Mouse (Mus musculus) limb, embryonic 11.5 days (tissue): Measurements from ENCODE around the gene Hmcn1. TPM values are rescaled to one million over a fixed set of nuclear protein-coding genes. Genes with fewer than 3 reads are reported as not detected.

Experiments
- ATAC-seq: fragments of 200-750 bp; cut with Nextera tagmentation; 2 replicates; pipeline ENCODE4 v1.8.0; 2017; ENCODE audit warnings: low read depth; ENCODE audit not compliant: insufficient number of reproducible peaks, low FRiP score, low TSS enrichment
- DNase-seq: peaks from one replicate; pipeline ENCODE4 v3.0.0-alpha.2; 2015; ENCODE audit warnings: low spot score
- H3K27ac ChIP-seq: fragments of 300-500 bp; sonication (generic); replicated peaks from 2 replicates; pipeline ENCODE4 v1.5.1; 2014; ENCODE audit warnings: low read depth, mild to moderate bottlenecking, low read length
- H3K27me3 ChIP-seq: fragments of 300-500 bp; sonication (generic); 2 replicates; pipeline ENCODE4 v1.6.1; 2014; ENCODE audit warnings: mild to moderate bottlenecking, low read length, mixed read lengths; ENCODE audit not compliant: control insufficient read depth, insufficient read depth
- H3K36me3 ChIP-seq: fragments of 300-500 bp; sonication (generic); 2 replicates; pipeline ENCODE4 v1.6.1; 2014; ENCODE audit warnings: mild to moderate bottlenecking, low read length, moderate library complexity, mixed read lengths; ENCODE audit not compliant: control insufficient read depth, insufficient read depth
- H3K4me1 ChIP-seq: fragments of 300-500 bp; sonication (generic); 2 replicates; pipeline ENCODE4 v1.6.1; 2014; ENCODE audit warnings: low read length, mixed read lengths; ENCODE audit not compliant: control insufficient read depth, insufficient read depth
- H3K4me2 ChIP-seq: fragments of 300-500 bp; sonication (generic); 2 replicates; pipeline ENCODE4 v1.6.1; 2014; ENCODE audit warnings: low read depth, mild to moderate bottlenecking, moderate library complexity; ENCODE audit not compliant: severe bottlenecking
- H3K4me3 ChIP-seq: fragments of 300-500 bp; sonication (generic); 2 replicates; pipeline ENCODE4 v1.5.1; 2014; ENCODE audit warnings: low read depth, low read length
- H3K9ac ChIP-seq: fragments of 300-500 bp; sonication (generic); 2 replicates; pipeline ENCODE4 v1.6.1; 2014; ENCODE audit warnings: mild to moderate bottlenecking, low read length
- H3K9me3 ChIP-seq: fragments of 300-500 bp; sonication (generic); 2 replicates; pipeline ENCODE4 v1.6.1; 2016; ENCODE audit warnings: low read length; ENCODE audit not compliant: control insufficient read depth
- WGBS: fragments of 180-500 bp; shearing (Covaris S2); extraction: QIAGEN DNeasy Blood & Tissue Kit; methylation state at CpG from one replicate; pipeline ENCODE4 v1.1.7; 2014; 5-methylcytosine and 5-hydroxymethylcytosine counted together
- polyA plus RNA-seq: library from polyadenylated mRNA; unstranded; fragments of >200 nt; fragmentation: Nextera tagmentation; extraction: Ambion mirVana; gene quantifications from 2 replicates; pipeline ENCODE4 v1.2.1, GENCODE M21; 2014

Gene Hmcn1
- polyA plus RNA-seq, 1 experiment from 2014 or later: 28.0 TPM

DNA sequence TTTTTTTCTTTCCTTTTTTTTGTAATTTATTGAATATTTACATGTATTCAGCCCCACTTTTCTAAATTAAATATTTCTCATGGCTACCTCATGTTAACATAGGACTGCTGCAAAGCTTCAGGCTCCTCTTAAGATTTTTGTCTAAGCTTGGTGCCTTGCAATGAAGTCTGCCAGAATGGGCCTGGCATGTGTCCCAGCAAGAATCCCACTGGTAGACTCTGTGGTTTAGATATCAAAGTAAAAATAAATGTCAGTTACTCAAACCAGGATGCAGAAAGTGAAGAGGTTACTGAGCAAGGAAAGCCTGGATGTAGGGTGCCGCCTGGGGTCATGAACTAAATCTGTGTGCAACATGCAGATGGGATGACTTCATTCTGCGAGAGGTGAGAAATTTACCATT, 217.5 kb downstream of the Hmcn1 start:
- Histone ChIP-seq H3K4me2 (no peak overlapping the region), H3K36me3 (no peaks in the 10 kb centered on the region), H3K9ac (no peak overlapping the region), H3K27ac (no peak overlapping the region), H3K9me3 (no peaks in the 10 kb centered on the region), H3K4me3 (no peak overlapping the region), H3K4me1 (peaks cover 8% of the 10 kb centered on the region), H3K27me3 (no peaks in the 10 kb centered on the region)
- no peak for DNase-seq
- 79% methylated on average over 2 of the region's 2 CpGs for WGBS
- ATAC-seq: no peak

GRCm38 (mm10) chr1:150772958-150773357, 220.3 kb downstream of the Hmcn1 start:
- Histone ChIP-seq H3K4me1 (peaks cover 13% of the 10 kb centered on the region), H3K27ac (no peak overlapping the region), H3K4me3 (no peak overlapping the region), H3K27me3 (no peaks in the 10 kb centered on the region), H3K36me3 (no peaks in the 10 kb centered on the region), H3K9ac (no peak overlapping the region), H3K9me3 (no peaks in the 10 kb centered on the region), H3K4me2 (no peak overlapping the region)
- DNase-seq: no peak
- ATAC-seq: no peak
- 88% methylated on average over 3 of the region's 3 CpGs for WGBS

- H3K9me3 ChIP-seq: no peaks in the 10 kb centered on the region
- H3K4me3 ChIP-seq: no peak overlapping the region
- 24% methylated on average over 7 of the region's 7 CpGs for WGBS
- H3K9ac ChIP-seq: no peak overlapping the region
- peaks cover 12% of the 10 kb centered on the region for H3K4me1 ChIP-seq
- H3K27ac ChIP-seq: peak overlapping the region; percentile 45; the same call in 1 of the 2 replicates
- no peaks in the 10 kb centered on the region for H3K36me3 ChIP-seq
- DNase-seq (peak; percentile 38), ATAC-seq (peak; percentile 70)
- H3K4me2 ChIP-seq: no peak overlapping the region
- H3K27me3 ChIP-seq: no peaks in the 10 kb centered on the region
These were observed 222.2 kb downstream of the Hmcn1 start for GRCm38 (mm10) chr1:150770948-150771521.

GRCm38 (mm10) chr1:150769836-150770235, 223.4 kb downstream of the Hmcn1 start:
- Histone ChIP-seq H3K27me3 (no peaks in the 10 kb centered on the region), H3K36me3 (no peaks in the 10 kb centered on the region), H3K4me3 (no peak overlapping the region), H3K9ac (no peak overlapping the region), H3K4me2 (no peak overlapping the region), H3K4me1 (peaks cover 12% of the 10 kb centered on the region), H3K9me3 (no peaks in the 10 kb centered on the region), H3K27ac (no peak overlapping the region; the same call in 1 of the 2 replicates)
- DNase-seq (no peak), ATAC-seq (no peak)
- 11% methylated on average over 2 of the region's 2 CpGs for WGBS

DNA sequence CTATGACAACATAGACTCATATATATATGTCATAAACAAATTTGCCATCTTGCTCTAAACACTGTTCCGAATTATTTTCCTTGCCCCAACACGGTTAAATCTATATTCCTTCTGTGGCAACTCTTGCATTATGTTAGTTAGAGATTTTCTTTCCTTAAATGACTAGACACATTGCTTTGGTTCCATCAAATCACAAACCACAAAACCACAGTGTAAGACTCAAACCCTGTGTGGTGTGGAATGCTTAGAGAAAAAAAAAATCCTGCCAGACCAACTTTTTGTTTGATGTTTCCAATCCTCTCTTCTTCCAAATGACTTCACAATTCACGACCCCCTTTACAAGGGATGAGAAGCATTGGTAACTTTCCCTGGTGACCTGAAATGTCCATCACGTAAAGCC, 231.6 kb downstream of the Hmcn1 start:
- WGBS: 76% methylated on average over 4 of the region's 4 CpGs
- H3K4me3 ChIP-seq: no peak overlapping the region
- H3K36me3 ChIP-seq: no peaks in the 10 kb centered on the region
- no peak for ATAC-seq
- H3K4me1 ChIP-seq: no peaks in the 10 kb centered on the region
- H3K9me3 ChIP-seq: no peaks in the 10 kb centered on the region
- H3K27me3 ChIP-seq: no peaks in the 10 kb centered on the region
- H3K4me2 ChIP-seq: no peak overlapping the region
- DNase-seq: no peak
- no peak overlapping the region for H3K27ac ChIP-seq
- H3K9ac ChIP-seq: no peak overlapping the region

GRCm38 (mm10) chr1:150760801-150761331, 232.4 kb downstream of the Hmcn1 start:
- Histone ChIP-seq H3K36me3 (no peaks in the 10 kb centered on the region), H3K4me1 (no peaks in the 10 kb centered on the region), H3K4me3 (no peak overlapping the region), H3K27ac (no peak overlapping the region), H3K4me2 (no peak overlapping the region), H3K9ac (no peak overlapping the region), H3K9me3 (no peaks in the 10 kb centered on the region), H3K27me3 (no peaks in the 10 kb centered on the region)
- no peak for DNase-seq
- ATAC-seq: no peak
- 72% methylated on average over 2 of the region's 2 CpGs for WGBS

DNA sequence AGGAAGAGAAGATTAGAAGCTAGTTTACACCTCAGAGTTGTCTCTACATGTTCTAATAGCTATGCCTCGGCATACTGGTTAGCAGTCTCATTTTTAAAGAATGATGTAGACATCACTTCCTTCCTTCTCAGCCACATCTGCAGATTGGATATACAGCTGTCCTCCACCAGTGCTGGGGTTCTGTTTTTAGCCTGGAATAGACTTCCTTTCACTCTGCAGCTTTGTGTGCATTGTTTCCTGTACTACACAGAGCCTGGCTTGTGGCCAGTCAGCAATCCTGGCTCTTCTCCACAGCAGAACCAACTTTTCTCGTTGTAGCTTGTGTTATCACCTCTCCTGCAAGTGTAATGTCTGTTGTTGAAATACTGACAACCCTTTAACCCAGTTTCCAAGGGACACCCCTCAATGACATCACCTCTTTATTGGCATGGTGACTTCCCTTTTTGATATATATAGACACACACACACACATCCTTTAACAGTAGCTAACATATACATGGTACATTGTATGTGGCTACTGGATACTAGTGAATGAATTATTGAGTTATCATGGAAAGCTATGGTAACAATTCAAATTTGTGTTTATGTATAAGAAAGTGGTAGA, 233.7 kb downstream of the Hmcn1 start:
- no peak for ATAC-seq
- no peak for DNase-seq

DNA sequence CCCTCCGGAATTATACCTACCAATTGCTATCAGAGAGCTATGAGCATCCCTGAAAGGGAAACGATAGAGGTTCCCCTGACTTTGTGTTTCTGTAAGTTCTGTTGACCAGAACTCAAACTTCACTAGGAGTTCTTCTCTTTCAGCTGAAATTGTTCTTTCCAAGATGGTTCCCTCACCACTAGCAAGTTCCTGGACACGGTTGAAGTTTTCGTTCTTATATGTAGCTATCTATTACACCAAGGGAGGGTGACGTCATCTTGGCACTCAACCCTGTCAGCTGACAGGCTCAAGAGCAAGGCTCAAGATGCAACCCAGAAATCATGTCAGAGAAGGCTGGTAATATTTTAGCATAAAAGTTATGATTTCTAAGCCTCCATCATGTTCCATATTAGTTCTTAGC, 239.3 kb downstream of the Hmcn1 start:
- WGBS: 92% methylated on average over 5 of the region's 5 CpGs
- no peak for DNase-seq
- ATAC-seq: no peak
- Histone ChIP-seq H3K4me2 (no peak overlapping the region), H3K4me3 (no peak overlapping the region), H3K27ac (no peak overlapping the region), H3K27me3 (no peaks in the 10 kb centered on the region), H3K9ac (no peak overlapping the region), H3K4me1 (no peaks in the 10 kb centered on the region), H3K36me3 (peaks cover 2% of the 10 kb centered on the region; the same call in 1 of the 2 replicates), H3K9me3 (no peaks in the 10 kb centered on the region)

More for the DNA sequence above, 233.7 kb downstream of the Hmcn1 start:
- WGBS: 85% methylated on average over 2 of the region's 2 CpGs
- H3K9ac ChIP-seq: no peak overlapping the region
- H3K9me3 ChIP-seq: no peaks in the 10 kb centered on the region
- H3K27me3 ChIP-seq: no peaks in the 10 kb centered on the region
- no peak overlapping the region for H3K27ac ChIP-seq
- no peak overlapping the region for H3K4me3 ChIP-seq
- H3K4me2 ChIP-seq: no peak overlapping the region
- no peaks in the 10 kb centered on the region for H3K36me3 ChIP-seq
- no peaks in the 10 kb centered on the region for H3K4me1 ChIP-seq
